Mouse (Mus musculus): Measurements from ENCODE around the gene Serp2. TPM values are rescaled to one million over a fixed set of nuclear protein-coding genes. Genes with fewer than 3 reads are reported as not detected.

Serp2 gene
- total and polyA plus RNA-seq, 2 experiments, result 0.37 TPM; not detected in 1

- H3K9ac ChIP-seq (ENCODE audit: low read depth, low read length), result no peak overlapping the region
- no peak overlapping the region for H3K4me3 ChIP-seq (ENCODE audit: insufficient read depth, low read depth, low read length)
- peak; percentile 79 for DNase-seq (ENCODE audit: extremely low read depth, low read depth, low spot score)
- TF ChIP-seq CTCF (IDR thresholded peaks at IDR 0.05; ENCODE audit: low read depth, low read length) (no peak), POLR2A (IDR thresholded peaks at IDR 0.05; ENCODE audit: extremely low read depth, insufficient read depth, low read length) (no peak)
- no peaks in the 10 kb centered on the region for H3K27me3 ChIP-seq (ENCODE audit: control insufficient read depth, insufficient read depth, low read length)
- H3K36me3 ChIP-seq (ENCODE audit: control insufficient read depth, insufficient read depth, low read length), result no peaks in the 10 kb centered on the region
- 1% methylated on average over 12 of the region's 12 CpGs for WGBS
- peaks cover 4% of the 10 kb centered on the region for H3K4me1 ChIP-seq (ENCODE audit: control insufficient read depth, insufficient read depth, low read length)
- no peak overlapping the region for H3K27ac ChIP-seq (replicated peaks; ENCODE audit: insufficient read depth, low read depth, low read length)
- no peaks in the 10 kb centered on the region for H3K79me2 ChIP-seq (ENCODE audit: control insufficient read depth, insufficient read depth, low read length)
Observed at GRCm38 (mm10) chr14:76598518-76599216, 42.0 kb upstream of the Serp2 start.

- Histone ChIP-seq H3K79me2 (ENCODE audit: control insufficient read depth, insufficient read depth, low read length) (no peaks in the 10 kb centered on the region), H3K27ac (replicated peaks; ENCODE audit: insufficient read depth, low read depth, low read length) (no peak overlapping the region), H3K4me1 (ENCODE audit: control insufficient read depth, insufficient read depth, low read length) (peaks cover 4% of the 10 kb centered on the region), H3K9ac (ENCODE audit: low read depth, low read length) (no peak overlapping the region), H3K36me3 (ENCODE audit: control insufficient read depth, insufficient read depth, low read length) (no peaks in the 10 kb centered on the region), H3K4me3 (ENCODE audit: insufficient read depth, low read depth, low read length) (no peak overlapping the region), H3K27me3 (ENCODE audit: control insufficient read depth, insufficient read depth, low read length) (no peaks in the 10 kb centered on the region)
- DNase-seq (ENCODE audit: extremely low read depth, low read depth, low spot score), result no peak
- TF ChIP-seq CTCF (IDR thresholded peaks at IDR 0.05; ENCODE audit: low read depth, low read length) (no peak), POLR2A (IDR thresholded peaks at IDR 0.05; ENCODE audit: extremely low read depth, insufficient read depth, low read length) (no peak)
Observed at GRCm38 (mm10) chr14:76597751-76598150, 41.1 kb upstream of the Serp2 start.

DNA sequence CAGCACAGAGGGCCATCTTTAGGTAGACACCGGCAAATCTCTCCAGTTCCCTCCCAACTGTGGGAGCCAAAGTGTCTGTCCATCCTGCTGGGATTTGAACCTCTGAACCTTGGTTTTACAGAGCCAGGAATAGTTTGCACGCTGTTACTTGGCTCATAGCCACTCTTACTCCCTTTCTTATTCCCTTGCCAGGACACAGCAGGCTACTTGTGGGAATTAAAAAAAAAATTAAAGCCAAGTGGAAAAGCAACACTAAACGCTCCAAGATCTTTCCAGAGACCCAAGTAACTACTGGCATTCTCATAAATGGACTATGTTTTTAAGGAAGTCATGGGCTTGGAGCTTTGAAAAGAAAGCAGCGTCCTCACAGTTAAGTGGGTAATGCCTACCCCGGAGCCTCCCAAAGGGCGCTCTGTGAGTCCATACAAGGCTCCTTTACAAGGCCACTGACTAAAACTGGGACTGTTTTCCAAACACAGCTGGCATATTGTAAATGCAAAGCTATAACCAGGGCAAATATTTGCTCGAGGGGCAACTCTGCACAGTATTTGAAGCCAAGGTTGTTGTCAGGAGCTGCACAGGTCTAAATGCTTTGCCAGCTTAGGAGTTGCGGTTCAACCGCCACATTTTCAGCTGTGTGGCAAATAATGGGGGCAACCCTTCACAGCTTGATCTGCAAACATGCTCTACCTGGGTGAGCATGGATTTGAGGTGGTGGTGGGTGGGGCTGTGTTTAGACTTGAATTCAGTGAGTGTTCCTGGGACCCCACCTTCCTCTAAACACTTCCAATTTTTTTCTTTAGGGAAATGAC lies 38.6 kb upstream of the Serp2 start:
- Histone ChIP-seq H3K36me3 (ENCODE audit: control insufficient read depth, insufficient read depth, low read length) (no peaks in the 10 kb centered on the region), H3K4me1 (ENCODE audit: control insufficient read depth, insufficient read depth, low read length) (peaks cover 4% of the 10 kb centered on the region), H3K9ac (ENCODE audit: low read depth, low read length) (no peak overlapping the region), H3K27ac (replicated peaks; ENCODE audit: insufficient read depth, low read depth, low read length) (no peak overlapping the region), H3K79me2 (ENCODE audit: control insufficient read depth, insufficient read depth, low read length) (no peaks in the 10 kb centered on the region), H3K27me3 (ENCODE audit: control insufficient read depth, insufficient read depth, low read length) (no peaks in the 10 kb centered on the region), H3K4me3 (ENCODE audit: insufficient read depth, low read depth, low read length) (no peak overlapping the region)
- DNase-seq (ENCODE audit: extremely low read depth, low read depth, low spot score), result peak; percentile 13
- TF ChIP-seq POLR2A (IDR thresholded peaks at IDR 0.05; ENCODE audit: extremely low read depth, insufficient read depth, low read length) (no peak), CTCF (IDR thresholded peaks at IDR 0.05; ENCODE audit: low read depth, low read length) (no peak)
- 69% methylated on average over 9 of the region's 9 CpGs for WGBS

GRCm38 (mm10) chr14:76594351-76594885 lies 37.7 kb upstream of the Serp2 start:
- Histone ChIP-seq H3K79me2 (ENCODE audit: control insufficient read depth, insufficient read depth, low read length) (no peaks in the 10 kb centered on the region), H3K27ac (replicated peaks; ENCODE audit: insufficient read depth, low read depth, low read length) (no peak overlapping the region), H3K4me1 (ENCODE audit: control insufficient read depth, insufficient read depth, low read length) (peaks cover 4% of the 10 kb centered on the region), H3K36me3 (ENCODE audit: control insufficient read depth, insufficient read depth, low read length) (no peaks in the 10 kb centered on the region), H3K27me3 (ENCODE audit: control insufficient read depth, insufficient read depth, low read length) (no peaks in the 10 kb centered on the region), H3K4me3 (ENCODE audit: insufficient read depth, low read depth, low read length) (no peak overlapping the region), H3K9ac (ENCODE audit: low read depth, low read length) (no peak overlapping the region)
- TF ChIP-seq POLR2A (IDR thresholded peaks at IDR 0.05; ENCODE audit: extremely low read depth, insufficient read depth, low read length), result no peak
- TF ChIP-seq CTCF (IDR thresholded peaks at IDR 0.05; ENCODE audit: low read depth, low read length), result no peak
- peak; percentile 44 for DNase-seq (ENCODE audit: extremely low read depth, low read depth, low spot score)
- WGBS, result 67% methylated on average over 6 of the region's 6 CpGs

GRCm38 (mm10) chr14:76593630-76594193 lies 37.0 kb upstream of the Serp2 start:
- Histone ChIP-seq H3K27ac (replicated peaks; ENCODE audit: insufficient read depth, low read depth, low read length) (no peak overlapping the region; the same call in 1 of the 2 replicates), H3K36me3 (ENCODE audit: control insufficient read depth, insufficient read depth, low read length) (no peaks in the 10 kb centered on the region), H3K27me3 (ENCODE audit: control insufficient read depth, insufficient read depth, low read length) (no peaks in the 10 kb centered on the region), H3K4me1 (ENCODE audit: control insufficient read depth, insufficient read depth, low read length) (peaks cover 3% of the 10 kb centered on the region), H3K9ac (ENCODE audit: low read depth, low read length) (no peak overlapping the region), H3K4me3 (ENCODE audit: insufficient read depth, low read depth, low read length) (no peak overlapping the region), H3K79me2 (ENCODE audit: control insufficient read depth, insufficient read depth, low read length) (no peaks in the 10 kb centered on the region)
- WGBS, result 29% methylated on average over 15 of the region's 15 CpGs
- TF ChIP-seq CTCF (IDR thresholded peaks at IDR 0.05; ENCODE audit: low read depth, low read length), result no peak
- TF ChIP-seq POLR2A (IDR thresholded peaks at IDR 0.05; ENCODE audit: extremely low read depth, insufficient read depth, low read length), result no peak
- peak; percentile 93 for DNase-seq (ENCODE audit: extremely low read depth, low read depth, low spot score)

All from liver, adult 2 months (tissue).